Mouse (Mus musculus): ENCODE results near the gene Kmt2e. TPM values are rescaled to one million over a fixed set of nuclear protein-coding genes. Genes with fewer than 3 reads are reported as not detected.

The Kmt2e gene
- polyA plus RNA-seq (2016; fragmentation: Nextera tagmentation; extraction: Ambion mirVana) = 45.1 and 45.4 TPM in 2 replicates

DNA sequence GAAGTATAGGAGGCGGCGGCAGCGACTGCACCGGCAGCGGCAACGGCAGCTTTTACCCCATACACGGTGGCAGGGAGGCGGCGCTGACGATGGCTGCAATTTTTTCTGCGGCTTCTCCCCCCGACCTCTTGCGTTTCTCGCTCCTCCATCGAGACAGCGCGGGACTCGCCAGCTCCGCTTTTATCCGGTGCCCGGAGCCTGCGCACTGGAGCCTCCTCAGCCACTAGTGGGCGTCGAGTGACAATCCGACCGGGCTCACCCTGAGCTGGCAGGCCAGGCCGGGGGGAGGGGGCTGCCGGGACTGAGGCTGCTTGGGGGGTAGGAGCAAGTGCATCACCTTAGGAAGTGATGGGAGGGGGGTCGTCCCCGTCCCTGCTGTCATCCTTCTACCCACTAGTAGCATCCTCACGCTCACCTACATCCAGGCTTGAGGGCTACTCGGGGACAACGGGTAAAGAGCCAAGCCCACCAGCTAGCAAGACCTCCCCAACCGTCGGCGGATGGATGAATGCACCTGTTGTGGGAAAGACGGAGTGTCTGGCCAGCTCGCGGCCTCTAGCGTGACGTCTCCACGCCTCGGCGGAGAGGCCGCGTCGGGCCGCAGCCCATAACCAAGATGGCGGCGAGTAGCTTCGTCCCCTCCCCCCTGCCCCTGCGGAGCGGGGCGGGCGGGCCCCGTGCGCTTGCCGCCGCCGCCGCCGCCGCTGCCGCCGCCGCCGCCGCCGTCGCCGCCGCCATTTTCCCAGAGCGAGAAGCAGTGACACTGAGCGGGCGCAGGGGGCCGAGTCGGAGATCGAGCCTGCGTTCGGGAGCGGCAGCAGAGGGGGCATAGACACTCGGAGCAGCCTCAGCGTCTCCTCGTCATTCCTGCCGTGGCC is at the start of gene Kmt2e:
Gene Kmt2e, plus strand, starts transcription at position 722 of the 878 bp plus-strand sequence.
- peak within 1 kb of the TSS; percentile 89 for H3K4me2 ChIP-seq
- peak within 1 kb of the TSS; percentile 95 for H3K4me3 ChIP-seq
- peak within 1 kb of the TSS; percentile 100 for H3K27ac ChIP-seq
- peaks cover 38% of the 10 kb centered on the region for H3K4me1 ChIP-seq
- WGBS (ENCODE audit: insufficient replicate concordance) = 1% methylated on average over 85 of the region's 85 CpGs
- no peaks in the 10 kb centered on the region for H3K27me3 ChIP-seq (replicated peaks)
- 0 out of 2 replicates have a peak, but pooled peaks cover 1% of the 10 kb centered on the region for H3K36me3 ChIP-seq
- H3K9ac ChIP-seq = peak within 1 kb of the TSS; percentile 93
- no peaks in the 10 kb centered on the region for H3K9me3 ChIP-seq (replicated peaks)
- peak; percentile 67 for ATAC-seq

DNA sequence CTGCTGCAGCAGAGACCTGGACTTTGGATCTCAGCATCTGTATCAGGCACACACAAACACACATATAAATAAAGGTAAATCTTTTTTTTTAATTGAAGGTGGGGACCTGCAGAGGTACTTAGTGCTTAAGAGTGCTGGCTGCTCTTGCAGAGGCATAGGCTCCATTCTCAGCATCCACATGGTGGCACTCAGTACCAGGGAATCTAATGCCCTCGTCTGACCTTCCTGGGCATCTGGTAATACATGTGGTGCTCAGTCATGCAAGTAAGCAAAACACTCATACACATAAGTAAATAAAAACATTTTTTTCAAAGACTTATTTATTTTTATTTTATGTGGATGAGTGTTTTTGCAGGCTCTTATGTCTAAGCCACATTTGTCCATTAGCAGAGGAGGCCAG is 49.1 kb upstream of the Kmt2e start:
- H3K4me2 ChIP-seq = no peak overlapping the region
- no peak overlapping the region for H3K27ac ChIP-seq
- H3K4me3 ChIP-seq = no peak overlapping the region
- WGBS (ENCODE audit: insufficient replicate concordance) = 76% methylated on average over 1 of the region's 1 CpGs
- H3K9me3 ChIP-seq (replicated peaks) = no peaks in the 10 kb centered on the region
- H3K36me3 ChIP-seq = no peaks in the 10 kb centered on the region
- H3K9ac ChIP-seq = no peak overlapping the region
- peaks cover 14% of the 10 kb centered on the region for H3K4me1 ChIP-seq
- peaks cover 8% of the 10 kb centered on the region; the same call in 1 of the 2 replicates for H3K27me3 ChIP-seq (replicated peaks)
- no peak for ATAC-seq

DNA sequence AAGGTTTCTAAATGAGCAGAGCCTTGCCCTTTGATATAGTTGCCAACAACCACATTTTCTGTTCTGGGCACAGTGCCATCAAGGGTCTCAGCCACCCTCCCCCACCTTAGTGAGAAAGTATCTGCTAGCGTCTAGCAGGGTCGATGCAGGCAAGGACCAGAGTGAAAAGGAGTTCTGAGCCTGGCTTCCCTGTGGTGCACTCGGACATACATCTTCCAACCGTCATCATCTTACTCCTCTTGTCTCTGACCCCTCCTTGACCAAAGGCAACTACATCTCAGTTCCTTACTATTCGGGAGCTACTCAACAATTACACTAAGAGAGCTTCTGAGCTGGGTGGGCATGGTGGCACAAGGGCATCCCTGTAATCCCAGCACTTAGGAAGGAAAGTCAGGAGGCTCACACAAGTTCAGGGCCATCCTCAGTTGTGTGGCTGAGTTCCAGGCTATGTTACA is 48.5 kb upstream of the Kmt2e start:
- H3K27ac ChIP-seq = no peak overlapping the region
- H3K4me3 ChIP-seq = no peak overlapping the region
- no peaks in the 10 kb centered on the region for H3K36me3 ChIP-seq
- no peak overlapping the region for H3K4me2 ChIP-seq
- H3K27me3 ChIP-seq (replicated peaks) = peaks cover 8% of the 10 kb centered on the region; the same call in 1 of the 2 replicates
- ATAC-seq = no peak
- whole genome bisulfite sequencing (ENCODE audit: insufficient replicate concordance) = 75% methylated on average over 5 of the region's 5 CpGs
- no peak overlapping the region for H3K9ac ChIP-seq
- H3K9me3 ChIP-seq (replicated peaks) = no peaks in the 10 kb centered on the region
- peaks cover 14% of the 10 kb centered on the region for H3K4me1 ChIP-seq

DNA sequence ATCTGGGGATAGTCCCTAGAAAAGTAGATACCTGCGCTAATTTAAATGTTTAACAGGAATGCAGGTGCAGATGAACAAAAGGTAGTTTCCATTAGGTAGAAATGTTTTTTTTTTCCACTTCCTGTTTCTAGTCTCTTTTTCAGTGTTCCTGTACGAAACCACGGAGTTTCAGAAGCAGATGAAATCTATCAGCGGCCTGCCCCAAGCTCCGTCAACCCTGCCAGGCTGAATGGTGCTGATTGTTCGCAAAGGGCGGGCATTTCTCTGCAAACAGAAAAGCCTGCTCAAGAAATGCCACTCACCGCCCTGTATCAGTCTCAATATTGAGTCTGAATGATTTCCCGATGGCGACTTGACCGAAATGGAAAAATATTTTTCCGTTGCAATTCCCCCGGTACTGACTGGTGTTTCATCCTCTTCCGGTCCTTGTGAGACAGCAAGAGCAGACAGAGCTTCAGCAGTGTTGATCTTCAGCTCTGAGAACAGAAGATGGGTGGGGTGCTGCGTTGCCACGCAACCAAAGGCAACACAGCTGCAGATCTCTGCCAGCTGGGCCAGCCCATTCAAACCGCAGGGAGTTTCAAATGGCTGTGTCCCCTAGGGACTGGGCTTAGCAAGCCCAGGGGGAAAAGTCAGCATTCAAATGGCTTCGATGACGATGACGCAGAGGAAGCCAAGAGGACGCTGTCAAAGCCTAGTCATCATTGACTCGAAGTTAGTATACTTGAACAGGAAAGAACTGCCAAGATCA is 47.5 kb upstream of the Kmt2e start:
- 2% methylated on average over 22 of the region's 22 CpGs for WGBS (ENCODE audit: insufficient replicate concordance)
- Histone ChIP-seq H3K27me3 (replicated peaks) (peaks cover 8% of the 10 kb centered on the region; the same call in 1 of the 2 replicates), H3K36me3 (no peaks in the 10 kb centered on the region), H3K4me1 (peaks cover 14% of the 10 kb centered on the region), H3K9ac (peak overlapping the region; percentile 28), H3K4me3 (peak overlapping the region; percentile 48), H3K27ac (peak overlapping the region; percentile 61; the same call in 1 of the 2 replicates), H3K9me3 (replicated peaks) (no peaks in the 10 kb centered on the region), H3K4me2 (peak overlapping the region; percentile 73)
- peak; percentile 93 for ATAC-seq

DNA sequence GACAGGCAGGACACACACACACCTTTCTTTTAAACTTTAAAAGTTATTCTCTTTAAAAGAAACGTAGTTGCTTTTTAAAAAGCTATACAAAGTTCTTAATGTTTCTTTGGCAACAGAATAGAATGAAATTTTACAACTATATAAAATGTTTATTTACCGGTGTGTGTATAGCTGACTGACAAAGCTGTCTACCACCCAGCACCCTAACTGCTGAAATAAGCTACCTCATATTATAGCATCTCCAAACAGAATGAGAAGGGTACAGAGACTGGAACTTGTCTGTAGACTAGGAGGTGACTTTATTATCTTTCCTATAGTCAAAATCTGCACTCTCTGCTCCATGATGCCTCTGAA is 47.0 kb upstream of the Kmt2e start:
- peaks cover 8% of the 10 kb centered on the region; the same call in 1 of the 2 replicates for H3K27me3 ChIP-seq (replicated peaks)
- no peak overlapping the region for H3K4me3 ChIP-seq
- no peak for ATAC-seq
- no peaks in the 10 kb centered on the region for H3K36me3 ChIP-seq
- 51% methylated on average over 2 of the region's 2 CpGs for WGBS (ENCODE audit: insufficient replicate concordance)
- peak overlapping the region; percentile 73 for H3K4me2 ChIP-seq
- H3K27ac ChIP-seq = no peak overlapping the region
- H3K4me1 ChIP-seq = peaks cover 14% of the 10 kb centered on the region
- H3K9me3 ChIP-seq (replicated peaks) = no peaks in the 10 kb centered on the region
- no peak overlapping the region for H3K9ac ChIP-seq

DNA sequence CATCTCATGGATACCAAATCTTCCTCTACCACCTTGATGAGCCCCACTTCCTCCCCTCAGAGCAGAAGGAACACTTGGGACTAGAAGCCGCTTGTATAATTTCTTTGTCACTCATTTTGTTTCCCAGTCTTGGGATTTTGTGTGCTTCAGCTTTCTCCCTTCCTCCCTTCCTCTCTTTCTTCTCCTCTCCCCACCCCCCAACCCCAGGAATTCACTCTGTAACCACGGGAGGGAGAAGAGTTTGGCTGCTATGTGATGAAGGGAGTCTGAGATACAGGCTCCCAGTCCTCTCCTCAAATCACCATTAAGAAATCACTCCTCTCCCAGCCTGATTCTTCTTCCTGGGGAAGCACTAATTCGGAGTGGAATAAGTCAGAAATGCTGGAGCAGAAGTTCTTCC is 46.1 kb upstream of the Kmt2e start:
- peaks cover 14% of the 10 kb centered on the region for H3K4me1 ChIP-seq
- no peaks in the 10 kb centered on the region for H3K9me3 ChIP-seq (replicated peaks)
- H3K4me3 ChIP-seq = no peak overlapping the region
- H3K27me3 ChIP-seq (replicated peaks) = peaks cover 8% of the 10 kb centered on the region; the same call in 1 of the 2 replicates
- no peak overlapping the region for H3K9ac ChIP-seq
- no peak overlapping the region for H3K27ac ChIP-seq
- no peak for ATAC-seq
- WGBS (ENCODE audit: insufficient replicate concordance) = 28% methylated on average over 3 of the region's 3 CpGs
- H3K36me3 ChIP-seq = no peaks in the 10 kb centered on the region
- no peak overlapping the region for H3K4me2 ChIP-seq

DNA sequence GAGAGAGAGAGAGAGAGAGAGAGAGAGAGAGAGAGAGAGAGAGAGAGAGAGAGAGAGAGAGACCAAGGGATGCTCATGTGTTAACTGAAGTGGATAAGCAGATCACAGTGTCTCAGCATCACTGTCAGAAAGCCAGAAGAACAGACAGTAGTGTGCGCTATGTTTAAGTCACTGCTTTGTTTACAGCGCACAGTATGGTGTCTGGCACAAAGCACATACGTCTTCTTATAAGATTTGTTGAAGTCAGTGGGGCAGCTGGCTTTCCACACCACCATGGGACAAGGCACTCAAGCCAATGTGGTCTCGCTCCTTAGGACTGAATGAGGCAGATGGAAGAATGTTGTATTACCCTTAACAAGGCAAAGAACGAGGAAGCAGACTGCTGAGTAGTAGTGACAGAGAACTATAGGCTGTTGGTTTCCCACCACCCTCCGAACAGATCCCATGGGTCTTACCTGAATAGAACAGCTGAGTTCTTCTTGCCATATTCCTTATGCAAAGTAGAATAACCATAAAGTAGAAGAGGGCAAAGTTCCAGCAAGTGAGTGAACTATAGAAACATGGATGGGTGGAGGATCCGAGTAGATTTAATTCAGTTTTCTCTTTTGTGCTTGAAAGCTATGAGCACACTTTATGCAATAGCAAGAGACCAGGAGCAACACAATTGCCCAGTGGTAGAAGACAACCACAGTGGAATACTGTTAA is 44.5 kb upstream of the Kmt2e start:
- no peak overlapping the region for H3K4me3 ChIP-seq
- H3K9ac ChIP-seq = no peak overlapping the region
- no peak overlapping the region for H3K4me2 ChIP-seq
- ATAC-seq = no peak
- H3K27ac ChIP-seq = no peak overlapping the region
- H3K27me3 ChIP-seq (replicated peaks) = peaks cover 8% of the 10 kb centered on the region; the same call in 1 of the 2 replicates
- no peaks in the 10 kb centered on the region for H3K9me3 ChIP-seq (replicated peaks)
- peaks cover 14% of the 10 kb centered on the region for H3K4me1 ChIP-seq
- WGBS (ENCODE audit: insufficient replicate concordance) = 63% methylated on average over 7 of the region's 7 CpGs
- H3K36me3 ChIP-seq = no peaks in the 10 kb centered on the region

DNA sequence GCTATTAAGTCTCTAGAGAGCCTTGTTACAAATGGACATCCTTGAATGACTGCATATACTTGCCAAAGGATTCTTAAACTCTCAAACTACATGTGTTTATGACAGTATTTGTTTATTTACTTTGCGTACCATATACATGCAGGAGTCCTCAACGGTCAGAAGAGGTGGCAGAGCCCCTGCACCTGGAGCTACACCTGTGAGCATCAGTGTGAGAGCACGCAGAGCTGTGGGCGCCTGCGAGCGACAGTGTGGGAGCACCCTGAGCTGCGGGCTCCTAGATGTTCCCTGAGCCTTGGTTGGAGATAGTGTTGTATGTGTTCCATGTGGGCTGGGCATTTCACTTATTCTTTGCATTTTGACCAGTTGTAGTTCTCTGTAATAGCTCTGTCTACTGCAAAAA is 42.5 kb upstream of the Kmt2e start:
- Histone ChIP-seq H3K4me3 (no peak overlapping the region), H3K4me1 (peaks cover 4% of the 10 kb centered on the region), H3K36me3 (no peaks in the 10 kb centered on the region), H3K27ac (no peak overlapping the region), H3K9me3 (replicated peaks) (no peaks in the 10 kb centered on the region), H3K27me3 (replicated peaks) (peaks cover 8% of the 10 kb centered on the region; the same call in 1 of the 2 replicates), H3K9ac (no peak overlapping the region), H3K4me2 (no peak overlapping the region)
- ATAC-seq = no peak
- 79% methylated on average over 7 of the region's 7 CpGs for WGBS (ENCODE audit: insufficient replicate concordance)

DNA sequence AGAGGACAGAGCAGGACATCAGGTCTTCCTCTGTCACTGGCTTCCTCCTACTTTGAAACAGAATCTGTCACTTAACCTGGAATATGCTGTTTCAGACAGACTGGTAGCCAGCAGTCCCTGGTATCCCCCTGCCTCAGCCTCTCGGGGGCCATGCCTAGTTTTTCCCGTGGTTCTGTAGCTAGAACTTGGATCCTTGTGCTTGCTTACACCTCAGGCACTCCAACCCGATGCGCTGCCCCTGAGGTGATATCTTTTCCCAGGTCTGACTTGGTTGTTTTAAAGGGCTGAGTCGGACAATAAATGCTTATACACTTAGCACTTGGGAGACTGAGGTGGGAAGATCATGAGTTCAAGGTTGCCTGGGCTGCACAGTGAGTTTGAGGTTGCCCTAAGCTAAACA is 40.4 kb upstream of the Kmt2e start:
- WGBS (ENCODE audit: insufficient replicate concordance) = 66% methylated on average over 5 of the region's 5 CpGs
- H3K9me3 ChIP-seq (replicated peaks) = no peaks in the 10 kb centered on the region
- H3K4me1 ChIP-seq = no peaks in the 10 kb centered on the region
- H3K4me3 ChIP-seq = no peak overlapping the region
- H3K27ac ChIP-seq = no peak overlapping the region
- 0 out of 2 replicates have a peak, but pooled peaks cover 2% of the 10 kb centered on the region for H3K36me3 ChIP-seq
- no peak overlapping the region for H3K9ac ChIP-seq
- H3K27me3 ChIP-seq (replicated peaks) = 0 out of 2 replicates have a peak, but pooled peaks cover 4% of the 10 kb centered on the region
- no peak for ATAC-seq
- H3K4me2 ChIP-seq = no peak overlapping the region

DNA sequence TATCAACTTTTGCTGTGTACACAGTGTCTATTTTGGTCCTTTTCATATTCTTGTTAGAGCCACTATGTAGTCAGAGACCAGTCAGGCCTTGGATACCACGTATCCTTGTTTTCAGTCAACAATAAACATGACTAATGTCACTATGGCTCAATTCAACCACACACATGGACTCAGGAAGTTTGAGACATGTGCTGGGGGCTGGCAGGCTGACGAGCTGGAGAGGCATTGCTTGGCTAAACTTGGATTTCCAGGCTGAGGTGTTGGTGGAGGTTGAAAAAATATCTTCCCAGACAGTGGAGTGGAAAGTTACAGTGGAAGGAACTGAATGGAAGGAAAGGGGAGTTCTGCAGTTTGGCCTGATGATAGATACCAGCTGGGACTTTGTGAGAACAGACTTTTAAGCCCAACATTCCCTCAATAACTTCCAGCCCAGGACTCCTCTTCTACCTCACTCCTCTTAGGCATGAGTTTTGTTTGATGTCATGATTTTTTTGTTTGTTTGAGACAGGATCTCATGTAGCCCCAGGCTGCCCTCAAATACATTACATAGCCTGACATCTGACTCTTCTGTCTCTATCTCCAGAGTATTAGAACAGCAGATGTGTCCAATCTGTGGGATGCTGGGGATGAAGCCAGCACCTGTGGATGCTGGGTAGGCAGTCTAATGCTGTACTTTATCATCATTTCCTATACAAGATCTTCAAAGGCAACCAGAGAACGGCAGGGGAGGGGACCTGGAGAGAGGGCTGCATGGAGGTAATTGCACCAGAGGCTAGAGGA is 39.7 kb upstream of the Kmt2e start:
- 40% methylated on average over 3 of the region's 3 CpGs for WGBS (ENCODE audit: insufficient replicate concordance)
- H3K4me1 ChIP-seq = no peaks in the 10 kb centered on the region
- no peak overlapping the region for H3K4me3 ChIP-seq
- H3K9ac ChIP-seq = no peak overlapping the region
- no peak overlapping the region for H3K4me2 ChIP-seq
- H3K36me3 ChIP-seq = 0 out of 2 replicates have a peak, but pooled peaks cover 2% of the 10 kb centered on the region
- no peaks in the 10 kb centered on the region for H3K9me3 ChIP-seq (replicated peaks)
- 0 out of 2 replicates have a peak, but pooled peaks cover 3% of the 10 kb centered on the region for H3K27me3 ChIP-seq (replicated peaks)
- H3K27ac ChIP-seq = no peak overlapping the region
- ATAC-seq = no peak

DNA sequence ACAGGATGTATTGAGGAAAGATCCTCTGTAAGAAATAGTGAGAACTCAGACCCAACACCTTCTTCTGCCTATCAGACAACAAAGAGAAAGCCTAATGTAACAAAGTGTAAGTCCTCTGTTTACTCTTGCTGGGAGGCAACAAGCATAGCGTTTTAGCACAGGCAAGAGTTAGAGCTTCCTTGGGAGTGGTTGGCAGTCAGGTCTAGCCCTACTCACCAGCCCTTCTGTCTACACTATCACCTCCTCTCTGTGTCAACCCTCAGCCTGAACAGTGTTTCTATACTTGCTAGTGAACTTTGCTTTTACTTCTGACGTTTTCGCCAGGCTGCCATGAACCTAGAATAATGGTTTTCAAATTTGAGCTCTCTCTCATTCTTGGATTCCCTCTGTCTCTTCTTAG is 38.5 kb upstream of the Kmt2e start:
- no peak overlapping the region for H3K27ac ChIP-seq
- peaks cover 12% of the 10 kb centered on the region; the same call in 1 of the 2 replicates for H3K36me3 ChIP-seq
- 54% methylated on average over 3 of the region's 3 CpGs for WGBS (ENCODE audit: insufficient replicate concordance)
- no peaks in the 10 kb centered on the region for H3K4me1 ChIP-seq
- no peak overlapping the region for H3K9ac ChIP-seq
- H3K4me2 ChIP-seq = no peak overlapping the region
- no peak for ATAC-seq
- no peak overlapping the region for H3K4me3 ChIP-seq
- H3K27me3 ChIP-seq (replicated peaks) = no peaks in the 10 kb centered on the region
- no peaks in the 10 kb centered on the region for H3K9me3 ChIP-seq (replicated peaks)

Measured in liver, embryonic 12.5 days (tissue).